Mouse (Mus musculus) cerebellum, adult 11 months (tissue): ENCODE data around the gene Xbp1.
"Not testable (repeated sequence)": the region's sequence is repeated elsewhere in the genome, so short reads cannot be mapped to it uniquely, and the experiment has no call there.

ENCODE experiments used
- DNase-seq: peaks from one replicate; pipeline ENCODE4 v3.0.0; 2022

Xbp1 gene

GRCm38 (mm10) chr11:5530172-5530571, 9.7 kb downstream of the Xbp1 start:
- no peak for DNase-seq

GRCm38 (mm10) chr11:5530717-5531116, 10.3 kb downstream of the Xbp1 start:
- no peak for DNase-seq

- DNase-seq: no peak
These were observed 12.6 kb downstream of the Xbp1 start for GRCm38 (mm10) chr11:5533108-5533507.

DNA sequence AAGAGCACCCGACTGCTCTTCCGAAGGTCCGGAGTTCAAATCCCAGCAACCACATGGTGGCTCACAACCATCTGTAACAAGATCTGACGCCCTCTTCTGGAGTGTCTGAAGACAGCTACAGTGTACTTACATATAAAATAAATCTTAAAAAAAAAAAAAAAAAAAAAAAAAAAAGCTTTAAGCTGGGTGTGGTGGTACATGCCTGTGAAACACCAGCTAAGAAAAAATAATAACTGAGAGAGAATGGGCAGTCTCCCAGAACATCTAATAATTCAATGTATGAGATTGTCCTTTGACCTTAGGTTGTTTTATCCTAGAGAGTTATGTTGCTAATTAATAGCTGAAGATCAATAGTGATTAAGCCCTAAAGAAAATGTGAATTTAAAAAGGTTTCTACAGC, 17.0 kb downstream of the Xbp1 start:
- DNase-seq: not testable (repeated sequence)

DNA sequence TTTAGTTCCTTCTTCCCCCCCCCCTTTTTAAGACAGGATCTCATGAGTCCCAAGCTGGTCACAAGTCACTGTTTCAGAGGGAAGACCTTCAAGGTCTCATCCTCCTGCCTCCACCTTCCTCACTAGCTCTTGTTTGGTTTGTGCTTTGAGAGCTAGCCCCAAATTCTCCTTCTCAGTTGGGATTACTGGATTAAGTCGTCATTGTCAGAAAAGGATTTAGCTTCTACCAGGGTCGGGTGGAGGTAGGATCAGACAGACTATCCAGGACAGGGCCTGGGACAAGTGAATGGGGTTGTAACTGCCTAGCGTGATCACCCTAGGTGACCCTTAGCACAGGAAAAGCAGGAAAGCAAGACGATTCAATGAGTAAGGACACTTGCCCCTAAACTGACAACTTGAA, 19.9 kb downstream of the Xbp1 start:
- DNase-seq: no peak

GRCm38 (mm10) chr11:5541230-5541798, 20.9 kb downstream of the Xbp1 start:
- DNase-seq: no peak

DNA sequence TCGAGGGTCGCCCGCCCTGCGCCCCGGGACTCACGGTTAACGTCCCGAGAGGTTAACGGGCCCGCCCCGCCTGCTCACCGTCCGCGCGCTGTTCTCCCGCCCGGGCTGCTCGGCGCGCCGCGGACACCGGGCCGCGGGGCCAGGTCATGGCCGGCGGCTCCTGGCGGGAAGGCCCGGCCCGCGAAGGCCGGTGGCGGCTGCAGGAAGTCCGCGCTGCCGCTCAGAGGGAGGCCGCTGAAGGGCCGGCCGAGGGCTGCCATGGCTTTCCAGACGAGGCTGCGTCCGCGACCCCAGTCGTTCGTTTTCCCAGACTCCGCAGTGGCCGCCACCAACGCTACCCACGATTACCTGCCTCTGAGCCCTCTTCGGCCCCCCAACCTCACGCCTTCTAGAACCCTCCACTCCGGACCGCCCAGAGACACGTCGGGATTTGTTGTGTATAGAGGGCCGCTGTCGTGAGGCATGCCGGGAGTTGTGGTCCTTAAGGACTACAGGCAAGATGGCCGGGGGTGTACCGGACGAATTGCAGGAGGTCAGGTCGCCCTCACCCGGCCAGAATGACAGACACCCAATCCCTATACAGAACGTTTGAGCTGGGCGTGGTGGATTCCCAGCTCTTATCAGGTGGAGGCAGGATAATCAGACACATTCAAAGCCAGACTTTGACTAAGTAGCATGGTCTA, 21.5 kb downstream of the Xbp1 start, which contains the start of gene Ccdc117:
Gene Ccdc117 (minus strand): TSS at position 389 of the 683 bp plus-strand sequence.
- DNase-seq: peak; percentile 85

DNA sequence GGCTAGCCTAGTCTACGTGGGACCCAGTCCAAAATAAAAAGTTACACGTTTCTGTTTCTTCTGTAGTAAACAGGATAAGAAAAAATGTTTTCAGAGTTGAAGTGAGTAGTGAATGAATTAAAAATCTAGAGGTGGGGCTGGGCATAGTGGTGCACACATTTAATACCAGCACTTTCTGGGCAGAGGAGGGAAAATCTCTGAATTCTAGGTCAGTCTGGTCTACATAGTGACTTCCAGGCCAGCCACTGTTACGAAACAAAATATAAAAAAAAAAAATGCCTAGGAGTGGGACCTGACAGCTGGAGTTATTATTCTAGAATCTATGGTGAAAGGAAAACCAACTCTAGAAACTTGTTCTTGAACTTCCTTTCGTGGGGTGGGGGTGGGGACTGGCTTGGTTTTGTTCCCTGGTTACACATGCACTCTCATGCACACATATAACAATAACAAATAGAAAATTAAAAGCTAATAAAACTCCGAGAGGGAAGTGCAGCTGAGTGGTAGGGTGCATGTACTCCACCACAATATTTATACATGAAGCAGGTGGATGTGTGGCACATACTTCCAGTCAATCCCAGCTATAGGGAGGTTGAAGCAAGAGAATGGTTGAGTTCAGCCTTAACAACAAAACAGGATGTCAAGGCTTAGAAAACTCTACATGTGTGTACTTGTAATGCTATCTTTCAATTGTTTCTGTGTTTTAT, 22.2 kb downstream of the Xbp1 start:
- no peak for DNase-seq

GRCm38 (mm10) chr11:5543281-5543680, 22.8 kb downstream of the Xbp1 start:
- no peak for DNase-seq

GRCm38 (mm10) chr11:5544709-5545108, 24.2 kb downstream of the Xbp1 start:
- DNase-seq: not testable (repeated sequence)

DNA sequence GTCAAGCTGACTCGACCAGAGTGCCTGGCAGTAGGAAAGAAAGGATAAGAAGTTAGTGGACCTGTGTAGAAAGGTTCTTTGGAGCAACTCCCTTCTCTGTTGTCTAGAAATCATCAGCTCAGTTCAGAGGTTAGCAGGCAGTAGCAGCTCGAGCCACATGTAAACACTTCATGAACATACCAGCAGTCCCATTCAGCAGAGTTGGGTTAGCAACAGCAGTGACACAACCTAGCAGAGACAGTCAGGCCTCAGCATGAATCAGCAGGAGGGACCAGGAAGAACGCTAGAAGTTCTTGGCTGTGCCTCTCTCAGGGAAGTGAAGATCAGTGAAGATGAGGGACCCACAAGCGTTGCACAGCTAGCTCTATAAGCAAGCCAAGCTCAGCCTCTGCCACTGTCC, 25.0 kb downstream of the Xbp1 start:
- DNase-seq: no peak

- no peak for DNase-seq
These were observed 26.2 kb downstream of the Xbp1 start for GRCm38 (mm10) chr11:5546693-5547092.

DNA sequence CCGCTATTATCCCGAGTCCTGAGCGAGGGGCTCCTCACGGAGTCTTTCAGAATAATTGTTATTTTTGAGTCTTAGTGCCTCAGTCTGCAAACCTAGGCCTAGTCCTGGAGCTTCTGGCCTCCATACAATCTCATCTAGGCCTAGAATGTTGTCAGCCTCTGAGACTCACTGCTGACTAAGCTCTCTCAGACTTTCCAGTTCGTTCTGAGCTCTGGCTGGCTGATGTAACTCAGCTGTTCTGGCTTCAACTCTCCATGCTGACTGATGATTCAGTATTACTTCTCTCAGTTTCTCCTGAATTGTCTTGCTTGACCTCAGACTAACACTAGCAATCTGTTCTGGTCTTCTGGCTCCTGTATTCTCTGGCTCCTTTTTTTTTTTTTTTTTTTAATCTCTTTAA, 31.0 kb downstream of the Xbp1 start:
- no peak for DNase-seq

GRCm38 (mm10) chr11:5551931-5552330, 31.5 kb downstream of the Xbp1 start:
- no peak for DNase-seq

DNA sequence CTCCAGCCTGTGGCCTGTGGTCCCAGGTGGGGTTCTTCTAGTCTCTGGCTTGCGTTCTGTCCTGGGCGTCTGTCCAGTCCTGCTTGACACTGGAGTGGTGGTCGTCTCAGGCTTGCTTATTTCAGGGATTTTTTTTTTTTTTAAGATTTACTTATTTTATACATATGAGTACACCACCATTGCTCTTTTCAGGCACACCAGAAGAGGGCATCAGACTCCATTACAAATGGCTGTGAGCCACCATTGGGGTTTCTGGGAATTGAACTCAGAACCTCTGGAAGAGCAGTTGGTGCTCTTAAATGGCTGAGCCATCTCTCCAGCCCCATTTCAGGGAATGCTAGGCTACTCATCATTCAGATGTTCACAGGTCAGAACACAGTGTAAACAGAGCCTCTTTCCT, 39.8 kb downstream of the Xbp1 start:
- no peak for DNase-seq

DNA sequence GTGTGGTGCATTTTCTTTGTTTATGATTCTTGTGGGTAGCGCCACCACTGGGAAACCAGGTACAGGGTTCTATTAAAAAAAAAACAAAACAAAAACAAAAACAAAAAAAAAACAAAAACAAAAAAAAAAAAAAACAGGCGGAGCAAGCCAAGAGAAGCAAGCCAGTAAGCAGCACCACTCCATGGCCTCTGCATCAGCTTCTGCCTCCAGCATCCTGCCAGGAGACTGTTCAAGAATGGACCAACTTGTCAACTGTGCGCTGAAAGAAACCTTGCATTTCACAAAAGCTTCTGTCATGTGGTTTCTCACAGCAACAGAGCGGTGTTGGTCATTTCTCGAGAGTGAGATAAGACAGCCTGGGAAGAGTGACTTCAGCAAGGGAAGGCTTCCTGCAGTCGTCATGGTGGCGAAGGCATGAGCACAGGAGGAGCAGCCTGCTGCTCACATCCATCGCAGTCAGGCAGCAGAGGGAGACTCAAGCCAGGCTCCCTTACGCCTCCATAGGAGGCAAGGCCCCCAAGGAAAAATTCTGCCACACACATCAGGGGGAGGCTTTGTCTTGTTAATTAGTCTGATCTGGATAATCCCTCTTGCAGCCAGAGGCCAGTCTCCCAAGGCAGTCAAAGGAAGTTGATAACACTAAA, 42.3 kb downstream of the Xbp1 start:
- no peak for DNase-seq

DNA sequence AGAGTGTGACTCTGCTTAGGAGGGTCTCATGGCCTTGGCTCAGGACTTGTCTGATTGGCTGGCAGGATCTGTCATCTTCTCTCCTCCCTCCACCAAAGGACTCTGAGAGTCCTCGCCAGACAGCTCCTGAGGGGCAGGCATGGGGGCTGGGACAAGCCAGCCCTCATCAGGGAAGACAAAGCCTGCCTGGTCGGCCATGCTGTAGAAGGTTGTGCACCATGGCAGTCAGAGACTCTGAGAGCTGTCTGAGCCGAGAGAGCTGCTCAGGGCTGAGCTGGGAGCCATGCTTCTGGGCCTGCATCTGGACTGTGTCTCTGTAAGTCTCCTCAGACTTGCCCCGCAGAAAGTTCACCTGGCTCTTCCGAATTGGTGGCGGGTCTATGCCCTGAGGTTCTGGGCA, 43.4 kb downstream of the Xbp1 start:
- no peak for DNase-seq

DNA sequence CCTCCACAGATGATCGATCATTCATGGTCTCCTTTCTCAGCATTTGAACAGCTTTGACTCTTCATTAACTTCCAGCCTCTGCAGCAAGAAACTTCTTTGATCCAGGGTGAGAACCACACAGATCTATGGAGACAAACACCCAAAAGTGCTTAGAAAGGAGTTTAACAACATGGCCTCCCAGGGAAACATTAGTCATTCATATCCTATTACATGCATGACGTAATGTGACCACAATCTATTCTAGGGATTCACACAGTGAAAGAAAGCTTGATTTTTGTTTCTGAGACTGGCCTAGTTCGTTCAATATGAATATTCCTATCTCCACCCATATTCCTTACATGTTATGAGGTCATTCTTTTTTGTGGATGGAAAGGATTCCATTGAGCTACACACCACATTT, 45.1 kb downstream of the Xbp1 start:
- DNase-seq: no peak

GRCm38 (mm10) chr11:5566506-5566905, 46.0 kb downstream of the Xbp1 start:
- DNase-seq: no peak

DNA sequence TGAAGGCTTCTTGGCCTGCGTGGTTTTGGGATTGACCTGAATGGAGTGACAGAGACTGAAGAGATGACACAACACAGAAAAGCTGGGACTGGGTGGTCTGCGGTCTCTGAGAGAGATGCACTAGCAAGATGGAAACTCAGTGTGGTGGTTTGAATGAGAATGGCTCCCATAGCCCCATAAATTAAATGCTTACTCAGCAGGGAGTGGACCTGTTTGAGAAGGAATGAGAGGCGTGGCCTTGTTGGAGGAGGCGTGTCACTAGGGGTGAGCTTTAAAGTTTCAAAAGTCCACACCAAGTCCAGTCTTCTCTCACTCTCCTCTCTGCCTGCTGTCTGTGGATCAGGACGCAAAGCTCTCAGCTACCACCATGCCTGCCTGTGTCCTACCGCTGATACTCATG, 47.2 kb downstream of the Xbp1 start:
- no peak for DNase-seq

DNA sequence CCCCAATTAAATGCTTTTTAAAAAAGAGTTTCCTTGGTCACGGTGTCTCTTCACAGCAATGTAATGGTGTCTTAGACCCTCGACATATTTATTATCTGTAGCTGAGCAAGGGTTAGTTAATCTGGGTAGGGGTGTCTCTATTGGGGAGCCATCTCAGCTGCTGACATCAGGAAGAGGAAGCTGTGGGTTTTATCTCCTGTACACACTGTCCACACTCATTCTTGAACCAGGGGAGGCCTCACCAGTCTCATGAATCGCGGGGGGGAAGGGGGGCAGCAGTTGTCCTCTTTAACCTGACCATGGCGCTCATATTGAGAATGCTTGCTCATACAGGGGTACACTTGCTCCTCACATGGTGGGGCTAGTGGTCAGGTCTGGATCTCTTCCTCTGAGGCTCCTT, 47.6 kb downstream of the Xbp1 start:
- DNase-seq: no peak

DNA sequence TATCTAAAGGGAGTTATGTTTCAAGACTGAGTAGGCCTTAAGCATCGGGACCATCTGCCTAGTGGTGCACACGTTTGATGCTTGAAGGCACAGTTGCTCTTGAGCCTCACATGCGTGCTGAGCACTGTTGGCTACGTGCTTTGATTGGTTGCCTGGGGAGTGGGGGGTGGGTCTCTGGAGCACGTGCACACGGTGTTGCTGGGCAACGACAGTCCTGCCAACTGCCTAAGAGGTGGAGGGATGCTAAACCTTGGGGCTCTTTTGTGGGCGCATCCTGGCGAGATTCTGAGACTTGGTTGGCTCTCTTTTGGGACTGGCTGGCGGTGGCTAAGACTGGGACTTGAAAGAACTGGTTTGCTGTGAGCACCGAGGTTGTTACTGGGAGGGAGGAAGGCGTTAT, 49.0 kb downstream of the Xbp1 start, which contains the start of gene Ankrd36:
Gene Ankrd36 (plus strand): TSS at position 211 of the 400 bp plus-strand sequence.
- DNase-seq: no peak

DNA sequence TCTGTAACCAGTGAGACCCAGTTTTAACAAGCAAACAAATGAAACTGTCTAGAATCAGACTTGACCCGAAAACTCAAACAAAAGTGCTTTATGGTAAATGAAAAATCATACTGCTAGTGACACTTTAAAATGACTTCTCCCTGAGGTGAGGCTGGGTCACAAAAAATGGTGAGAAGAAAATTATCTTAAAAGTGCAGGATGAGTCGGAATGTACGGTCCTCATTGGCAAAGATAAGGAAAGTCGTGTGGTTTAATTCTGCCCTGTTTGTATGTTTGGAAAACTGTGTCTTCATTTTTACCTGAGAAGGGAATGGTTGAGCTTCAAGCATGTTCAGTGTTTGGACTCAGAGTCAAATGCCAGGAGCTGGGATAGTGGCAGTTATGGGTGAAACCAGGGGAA, 51.4 kb downstream of the Xbp1 start:
- DNase-seq: no peak

GRCm38 (mm10) chr11:5573821-5574220, 53.4 kb downstream of the Xbp1 start:
- no peak for DNase-seq
